Mouse (Mus musculus): ENCODE measurements at regions not wholly inside any gene's neighbourhood (a gene's known extent, or its start where the extent isn't known, plus 50 kb on each side); places are given as distances from the start of the nearest gene placed in this dataset.

DNA sequence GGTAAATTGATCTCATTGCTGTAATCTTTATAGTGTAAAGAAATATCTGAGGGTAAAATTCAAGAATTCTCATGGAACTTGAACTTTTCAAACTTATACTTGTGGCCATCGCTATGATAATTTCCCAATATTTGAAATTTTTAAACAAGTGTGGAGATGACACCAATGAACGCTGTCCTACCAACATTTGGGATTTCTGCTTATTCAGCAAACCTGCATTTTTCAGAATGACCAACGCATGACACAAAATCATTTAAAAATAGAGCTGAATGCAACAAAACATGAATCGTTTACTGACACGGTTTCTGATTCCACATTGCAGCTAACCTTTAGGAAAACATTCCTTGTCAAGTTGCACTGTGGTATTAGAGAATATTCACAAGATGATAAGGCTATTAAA is 92.9 kb upstream of the Lsm6 start:
- no peak overlapping the region for H3K4me2 ChIP-seq (ENCODE audit: low read depth, low read length)
- no peak overlapping the region for H3K27ac ChIP-seq (replicated peaks; ENCODE audit: low read depth, low read length)
- H3K27me3 ChIP-seq (ENCODE audit: control insufficient read depth, insufficient read depth, low read length): no peaks in the 10 kb centered on the region
- no peaks in the 10 kb centered on the region for H3K4me1 ChIP-seq (ENCODE audit: control insufficient read depth, insufficient read depth, low read length)
- ATAC-seq (replicated peaks; ENCODE audit: insufficient number of reproducible peaks, low FRiP score, low TSS enrichment, low read depth) (no peak), DNase-seq (ENCODE audit: low spot score) (no peak)
- no peak overlapping the region for H3K4me3 ChIP-seq (ENCODE audit: low read depth, low read length)
- 90% methylated on average over 5 of the region's 5 CpGs for WGBS
- H3K9me3 ChIP-seq (replicated peaks; ENCODE audit: control insufficient read depth, low read length): no peaks in the 10 kb centered on the region
- no peak overlapping the region for H3K9ac ChIP-seq (replicated peaks; ENCODE audit: low read length)
- no peaks in the 10 kb centered on the region for H3K36me3 ChIP-seq (replicated peaks; ENCODE audit: control insufficient read depth, insufficient read depth, low read depth, low read length)

DNA sequence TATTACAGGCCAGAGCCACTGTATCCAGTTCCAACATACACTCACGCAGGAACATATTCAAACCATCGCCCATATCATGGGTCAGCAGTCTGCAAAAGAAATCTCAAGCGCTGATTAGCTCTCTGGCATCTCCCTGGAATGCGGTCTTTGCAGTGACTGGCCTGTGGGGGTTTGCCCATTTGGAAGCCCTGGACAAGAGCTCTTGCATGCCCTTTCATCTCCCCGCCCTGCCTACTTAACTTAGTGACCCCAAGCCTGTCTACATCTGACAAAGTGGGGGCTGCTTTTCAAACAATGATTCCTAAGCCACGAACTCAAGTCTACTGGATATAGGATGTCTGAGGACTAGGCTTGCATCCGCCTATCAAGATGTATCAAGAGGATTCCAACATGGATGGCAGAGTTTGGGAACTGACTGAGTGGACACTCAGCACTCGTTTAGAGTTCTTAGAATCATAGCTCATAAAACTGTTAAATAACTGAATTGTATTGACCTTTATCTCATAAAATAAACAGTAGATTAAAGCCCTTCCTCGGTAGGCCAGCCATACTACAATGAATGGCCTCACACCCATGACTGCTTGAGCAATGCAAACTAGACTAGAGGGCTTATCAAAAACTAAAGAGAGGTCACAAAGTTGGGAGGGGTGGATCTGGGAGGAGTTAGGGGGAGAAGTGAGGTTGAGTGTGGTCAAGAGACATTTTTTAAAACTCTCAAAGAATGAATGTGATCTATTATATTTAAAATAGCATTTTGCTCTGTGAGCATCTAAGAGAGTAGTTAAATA is 97.4 kb upstream of the Zfp827 start:
- no peaks in the 10 kb centered on the region for H3K4me1 ChIP-seq (ENCODE audit: control insufficient read depth, insufficient read depth, low read length)
- H3K9me3 ChIP-seq (replicated peaks; ENCODE audit: control insufficient read depth, low read length): no peaks in the 10 kb centered on the region
- no peak for ATAC-seq (replicated peaks; ENCODE audit: insufficient number of reproducible peaks, low FRiP score, low TSS enrichment, low read depth)
- H3K36me3 ChIP-seq (replicated peaks; ENCODE audit: control insufficient read depth, insufficient read depth, low read depth, low read length): no peaks in the 10 kb centered on the region
- no peak overlapping the region for H3K27ac ChIP-seq (replicated peaks; ENCODE audit: low read depth, low read length)
- 81% methylated on average over 9 of the region's 9 CpGs for WGBS
- DNase-seq (ENCODE audit: low spot score): no peak
- H3K27me3 ChIP-seq (ENCODE audit: control insufficient read depth, insufficient read depth, low read length): no peaks in the 10 kb centered on the region
- no peak overlapping the region for H3K9ac ChIP-seq (replicated peaks; ENCODE audit: low read length)
- H3K4me2 ChIP-seq (ENCODE audit: low read depth, low read length): no peak overlapping the region
- H3K4me3 ChIP-seq (ENCODE audit: low read depth, low read length): no peak overlapping the region

DNA sequence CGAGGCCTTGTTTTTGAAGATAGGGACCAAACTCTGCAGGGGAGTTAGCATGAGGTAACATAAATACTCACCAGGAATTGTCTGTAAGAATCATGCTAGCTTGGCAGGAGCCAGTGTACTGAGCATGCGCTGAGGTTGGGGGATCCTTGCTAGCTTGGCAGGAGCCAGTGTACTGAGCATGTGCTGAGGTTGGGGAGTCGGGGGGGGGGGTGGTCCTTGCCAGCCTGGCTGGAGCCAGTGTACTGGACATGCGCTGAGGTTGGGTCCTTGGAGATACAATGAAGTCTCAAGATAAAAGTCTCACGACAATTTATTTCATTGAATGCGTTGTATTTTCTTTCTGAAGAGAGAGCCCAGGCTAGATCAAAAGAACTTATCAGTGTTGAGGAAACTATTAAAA is 96.2 kb upstream of the Zfp827 start:
- H3K36me3 ChIP-seq (replicated peaks; ENCODE audit: control insufficient read depth, insufficient read depth, low read depth, low read length): no peaks in the 10 kb centered on the region
- no peak overlapping the region for H3K4me3 ChIP-seq (ENCODE audit: low read depth, low read length)
- WGBS: 88% methylated on average over 6 of the region's 6 CpGs
- no peak for DNase-seq (ENCODE audit: low spot score)
- no peaks in the 10 kb centered on the region for H3K4me1 ChIP-seq (ENCODE audit: control insufficient read depth, insufficient read depth, low read length)
- ATAC-seq (replicated peaks; ENCODE audit: insufficient number of reproducible peaks, low FRiP score, low TSS enrichment, low read depth): no peak
- H3K9me3 ChIP-seq (replicated peaks; ENCODE audit: control insufficient read depth, low read length): no peaks in the 10 kb centered on the region
- no peaks in the 10 kb centered on the region for H3K27me3 ChIP-seq (ENCODE audit: control insufficient read depth, insufficient read depth, low read length)
- no peak overlapping the region for H3K4me2 ChIP-seq (ENCODE audit: low read depth, low read length)
- H3K27ac ChIP-seq (replicated peaks; ENCODE audit: low read depth, low read length): no peak overlapping the region
- no peak overlapping the region for H3K9ac ChIP-seq (replicated peaks; ENCODE audit: low read length)

DNA sequence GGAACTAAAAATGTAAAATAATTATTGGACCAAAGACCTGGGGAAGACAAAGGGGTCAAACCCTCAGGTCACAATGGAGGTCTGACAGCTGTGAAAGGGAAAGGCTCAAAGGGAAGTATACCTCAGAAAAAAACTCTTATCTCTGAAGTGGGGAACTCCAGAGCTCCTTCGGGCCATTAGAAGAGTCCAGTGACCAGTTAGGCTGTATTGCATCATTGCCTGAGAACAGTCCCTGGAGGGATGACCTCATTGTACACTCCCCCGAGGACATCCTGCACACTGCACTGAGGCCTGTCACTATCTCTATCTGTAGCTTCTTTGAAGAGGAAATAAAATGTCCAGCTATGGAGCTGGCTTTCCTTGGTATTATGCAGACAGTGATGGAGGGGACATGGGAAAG is 88.2 kb upstream of the Zfp827 start:
- 57% methylated on average over 2 of the region's 2 CpGs for WGBS
- Histone ChIP-seq H3K4me1 (ENCODE audit: control insufficient read depth, insufficient read depth, low read length) (no peaks in the 10 kb centered on the region), H3K27me3 (ENCODE audit: control insufficient read depth, insufficient read depth, low read length) (no peaks in the 10 kb centered on the region), H3K4me2 (ENCODE audit: low read depth, low read length) (no peak overlapping the region), H3K4me3 (ENCODE audit: low read depth, low read length) (no peak overlapping the region), H3K27ac (replicated peaks; ENCODE audit: low read depth, low read length) (no peak overlapping the region), H3K9me3 (replicated peaks; ENCODE audit: control insufficient read depth, low read length) (no peaks in the 10 kb centered on the region), H3K9ac (replicated peaks; ENCODE audit: low read length) (no peak overlapping the region), H3K36me3 (replicated peaks; ENCODE audit: control insufficient read depth, insufficient read depth, low read depth, low read length) (no peaks in the 10 kb centered on the region)
- ATAC-seq (replicated peaks; ENCODE audit: insufficient number of reproducible peaks, low FRiP score, low TSS enrichment, low read depth): no peak
- no peak for DNase-seq (ENCODE audit: low spot score)

DNA sequence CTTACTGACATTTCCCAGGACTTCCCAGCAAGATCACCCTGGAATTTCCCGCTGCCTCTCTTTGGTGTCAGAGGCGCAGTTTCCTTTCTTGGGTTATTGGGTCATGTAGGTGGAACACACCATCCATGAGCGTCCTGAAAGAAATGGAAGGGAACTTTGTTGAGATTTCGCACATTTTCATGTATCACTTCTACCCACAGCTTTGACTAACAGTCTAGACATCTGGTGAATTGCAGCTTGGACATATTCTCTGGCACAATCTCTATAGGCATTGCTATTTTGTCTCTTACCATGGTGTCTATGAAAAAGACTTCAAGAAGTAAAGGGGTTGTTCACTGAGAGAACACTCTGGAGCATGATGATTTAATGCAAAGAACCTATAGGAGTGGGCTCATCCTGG is 86.7 kb upstream of the Zfp827 start:
- DNase-seq (ENCODE audit: low spot score) (no peak), ATAC-seq (replicated peaks; ENCODE audit: insufficient number of reproducible peaks, low FRiP score, low TSS enrichment, low read depth) (no peak)
- no peak overlapping the region for H3K4me2 ChIP-seq (ENCODE audit: low read depth, low read length)
- WGBS: 90% methylated on average over 4 of the region's 4 CpGs
- no peaks in the 10 kb centered on the region for H3K4me1 ChIP-seq (ENCODE audit: control insufficient read depth, insufficient read depth, low read length)
- H3K4me3 ChIP-seq (ENCODE audit: low read depth, low read length): no peak overlapping the region
- no peaks in the 10 kb centered on the region for H3K36me3 ChIP-seq (replicated peaks; ENCODE audit: control insufficient read depth, insufficient read depth, low read depth, low read length)
- H3K9me3 ChIP-seq (replicated peaks; ENCODE audit: control insufficient read depth, low read length): no peaks in the 10 kb centered on the region
- H3K27ac ChIP-seq (replicated peaks; ENCODE audit: low read depth, low read length): no peak overlapping the region
- no peaks in the 10 kb centered on the region for H3K27me3 ChIP-seq (ENCODE audit: control insufficient read depth, insufficient read depth, low read length)
- H3K9ac ChIP-seq (replicated peaks; ENCODE audit: low read length): no peak overlapping the region

DNA sequence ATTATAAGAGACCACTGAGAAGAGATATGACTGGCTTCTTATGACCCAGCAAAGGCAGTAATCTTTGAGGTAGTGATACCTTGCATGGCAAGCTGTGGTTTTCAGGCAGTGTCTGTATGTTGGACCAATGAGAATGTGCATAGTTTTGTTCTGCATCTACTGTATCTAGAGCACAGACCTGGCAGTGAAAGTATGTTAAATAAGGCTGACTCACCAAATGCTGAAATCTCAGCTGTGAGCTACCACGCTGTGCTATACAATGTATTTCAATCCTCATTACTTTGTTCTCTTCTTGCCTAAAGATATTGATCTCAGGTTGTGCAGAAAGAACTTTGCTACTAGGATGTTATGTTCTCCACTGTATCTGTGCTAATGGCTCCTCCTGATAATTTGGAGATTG is 83.9 kb upstream of the Zfp827 start:
- ATAC-seq (replicated peaks; ENCODE audit: insufficient number of reproducible peaks, low FRiP score, low TSS enrichment, low read depth): no peak
- 78% methylated on average over 1 of the region's 1 CpGs for WGBS
- Histone ChIP-seq H3K36me3 (replicated peaks; ENCODE audit: control insufficient read depth, insufficient read depth, low read depth, low read length) (no peaks in the 10 kb centered on the region), H3K4me1 (ENCODE audit: control insufficient read depth, insufficient read depth, low read length) (no peaks in the 10 kb centered on the region), H3K27ac (replicated peaks; ENCODE audit: low read depth, low read length) (no peak overlapping the region), H3K9ac (replicated peaks; ENCODE audit: low read length) (no peak overlapping the region), H3K4me2 (ENCODE audit: low read depth, low read length) (no peak overlapping the region), H3K27me3 (ENCODE audit: control insufficient read depth, insufficient read depth, low read length) (no peaks in the 10 kb centered on the region), H3K4me3 (ENCODE audit: low read depth, low read length) (no peak overlapping the region), H3K9me3 (replicated peaks; ENCODE audit: control insufficient read depth, low read length) (no peaks in the 10 kb centered on the region)
- no peak for DNase-seq (ENCODE audit: low spot score)

DNA sequence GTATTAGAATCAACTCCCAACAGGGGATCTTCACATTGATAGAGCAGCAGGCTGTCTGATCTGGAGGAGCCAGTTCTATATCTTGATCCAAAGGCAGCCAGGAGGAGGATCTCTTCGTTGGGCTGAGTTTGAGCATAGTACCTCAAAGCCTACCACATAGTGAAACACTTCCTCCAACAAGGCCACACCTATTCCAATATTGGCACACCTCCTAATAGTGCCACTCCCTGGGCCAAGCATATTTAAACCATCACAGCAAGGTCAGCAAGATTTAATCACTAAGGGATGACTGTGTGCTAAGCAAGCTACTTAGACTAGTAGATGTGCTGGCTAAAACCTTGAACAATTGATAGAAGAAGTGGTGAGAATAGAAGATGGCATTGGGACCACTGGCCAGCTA is 82.6 kb upstream of the Zfp827 start:
- no peak overlapping the region for H3K4me3 ChIP-seq (ENCODE audit: low read depth, low read length)
- H3K4me1 ChIP-seq (ENCODE audit: control insufficient read depth, insufficient read depth, low read length): no peaks in the 10 kb centered on the region
- no peak overlapping the region for H3K4me2 ChIP-seq (ENCODE audit: low read depth, low read length)
- no peaks in the 10 kb centered on the region for H3K27me3 ChIP-seq (ENCODE audit: control insufficient read depth, insufficient read depth, low read length)
- ATAC-seq (replicated peaks; ENCODE audit: insufficient number of reproducible peaks, low FRiP score, low TSS enrichment, low read depth) (no peak), DNase-seq (ENCODE audit: low spot score) (no peak)
- H3K9me3 ChIP-seq (replicated peaks; ENCODE audit: control insufficient read depth, low read length): no peaks in the 10 kb centered on the region
- WGBS: 81% methylated on average over 1 of the region's 1 CpGs
- H3K36me3 ChIP-seq (replicated peaks; ENCODE audit: control insufficient read depth, insufficient read depth, low read depth, low read length): no peaks in the 10 kb centered on the region
- H3K27ac ChIP-seq (replicated peaks; ENCODE audit: low read depth, low read length): no peak overlapping the region
- H3K9ac ChIP-seq (replicated peaks; ENCODE audit: low read length): no peak overlapping the region

DNA sequence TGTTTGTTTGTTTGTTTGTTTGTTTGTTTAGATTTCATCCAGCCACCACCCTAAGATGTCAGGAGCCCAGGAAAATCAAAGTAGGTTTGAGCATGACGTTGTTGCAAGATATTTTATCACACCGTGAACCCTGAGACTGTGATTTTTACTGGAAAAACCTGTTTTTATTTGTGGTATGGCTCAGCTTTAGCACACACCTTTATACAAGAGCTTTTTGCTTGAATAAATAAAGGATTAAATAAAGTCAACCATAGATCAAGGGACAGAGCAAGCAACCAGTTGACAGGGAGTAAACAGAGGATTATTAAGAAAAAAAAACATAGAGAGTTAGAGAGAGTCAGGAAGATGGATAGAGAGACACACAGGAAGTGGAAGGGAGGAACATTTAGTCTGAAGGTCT is 82.2 kb upstream of the Zfp827 start:
- 83% methylated on average over 2 of the region's 2 CpGs for WGBS
- ATAC-seq (replicated peaks; ENCODE audit: insufficient number of reproducible peaks, low FRiP score, low TSS enrichment, low read depth) (no peak), DNase-seq (ENCODE audit: low spot score) (no peak)
- H3K9ac ChIP-seq (replicated peaks; ENCODE audit: low read length): no peak overlapping the region
- no peaks in the 10 kb centered on the region for H3K4me1 ChIP-seq (ENCODE audit: control insufficient read depth, insufficient read depth, low read length)
- no peak overlapping the region for H3K27ac ChIP-seq (replicated peaks; ENCODE audit: low read depth, low read length)
- no peak overlapping the region for H3K4me3 ChIP-seq (ENCODE audit: low read depth, low read length)
- no peak overlapping the region for H3K4me2 ChIP-seq (ENCODE audit: low read depth, low read length)
- H3K27me3 ChIP-seq (ENCODE audit: control insufficient read depth, insufficient read depth, low read length): no peaks in the 10 kb centered on the region
- no peaks in the 10 kb centered on the region for H3K36me3 ChIP-seq (replicated peaks; ENCODE audit: control insufficient read depth, insufficient read depth, low read depth, low read length)
- no peaks in the 10 kb centered on the region for H3K9me3 ChIP-seq (replicated peaks; ENCODE audit: control insufficient read depth, low read length)

Data from embryonic facial prominence, embryonic 11.5 days (tissue).